Mouse (Mus musculus): Measurements from ENCODE around the gene Phf20. TPM values are rescaled to one million over a fixed set of nuclear protein-coding genes. Genes with fewer than 3 reads are reported as not detected.

Phf20 gene
- polyA plus RNA-seq, 1 experiment: 13.4 TPM

DNA sequence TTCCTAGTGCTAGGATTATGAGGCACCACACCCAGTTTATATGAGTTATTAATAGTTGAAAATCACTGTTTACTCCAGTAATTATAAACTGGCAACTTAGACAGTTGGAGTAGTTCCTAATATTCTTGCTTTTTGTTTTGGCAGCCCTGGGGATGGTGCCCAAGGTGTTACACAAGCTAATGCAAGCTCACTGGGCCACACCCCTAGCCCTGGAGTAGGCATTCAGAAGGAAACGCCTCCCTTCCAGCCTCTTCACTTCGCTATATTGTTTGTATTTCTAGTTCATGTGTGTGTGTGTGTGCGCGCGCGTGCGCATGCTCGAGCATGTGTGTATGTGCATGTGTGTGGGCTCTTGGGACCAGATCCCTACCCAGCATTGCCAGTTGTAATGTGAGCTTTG, 46.7 kb downstream of the Phf20 start:
- no peak overlapping the region for H3ac ChIP-seq (ENCODE audit: control insufficient read depth, insufficient read length)
- no peak overlapping the region for H3K4me2 ChIP-seq (ENCODE audit: low read depth)
- no peak overlapping the region for H3K4me3 ChIP-seq
- H3K79me2 ChIP-seq (ENCODE audit: control insufficient read depth, insufficient read depth): peaks cover 46% of the 10 kb centered on the region
- H3K27me3 ChIP-seq (ENCODE audit: control insufficient read depth, insufficient read depth, insufficient read length): no peaks in the 10 kb centered on the region
- no peak for TF ChIP-seq MAX (IDR thresholded peaks at IDR 0.05; ENCODE audit: low read depth)
- TF ChIP-seq E2F4 (IDR thresholded peaks at IDR 0.05; ENCODE audit: insufficient read depth): no peak
- no peak for TF ChIP-seq USF1 (IDR thresholded peaks at IDR 0.05; ENCODE audit: low read depth)
- no peak for TF ChIP-seq TCF3 (IDR thresholded peaks at IDR 0.05; ENCODE audit: insufficient read length, low read depth)
- no peak for TF ChIP-seq MYOD1 (IDR thresholded peaks at IDR 0.05; ENCODE audit: control insufficient read depth in 1 of 3, insufficient read length in 2 of 3, low read depth in 2 of 3)
- TF ChIP-seq CEBPB (IDR thresholded peaks at IDR 0.05; ENCODE audit: insufficient read depth, poor library complexity, severe bottlenecking): no peak
- no peak for TF ChIP-seq MYOG (IDR thresholded peaks at IDR 0.05; ENCODE audit: control insufficient read depth in 1 of 3, insufficient read depth in 1 of 3, insufficient read length in 2 of 3, low read depth in 2 of 3)
- no peak for TF ChIP-seq REST (IDR thresholded peaks at IDR 0.05; ENCODE audit: insufficient read depth, insufficient read length)
- TF ChIP-seq TCF12 (IDR thresholded peaks at IDR 0.05; ENCODE audit: insufficient read depth, poor library complexity, severe bottlenecking): no peak
- no peak for TF ChIP-seq POLR2AphosphoS2 (IDR thresholded peaks at IDR 0.05; ENCODE audit: insufficient read length, low read depth)
- TF ChIP-seq POLR2A (IDR thresholded peaks at IDR 0.05; ENCODE audit: insufficient read length, low read depth): no peak
- no peak for TF ChIP-seq SRF (IDR thresholded peaks at IDR 0.05; ENCODE audit: control insufficient read depth, insufficient read length, low read depth)
- H3K36me3 ChIP-seq (ENCODE audit: control insufficient read depth, insufficient read depth): no peaks in the 10 kb centered on the region

DNA sequence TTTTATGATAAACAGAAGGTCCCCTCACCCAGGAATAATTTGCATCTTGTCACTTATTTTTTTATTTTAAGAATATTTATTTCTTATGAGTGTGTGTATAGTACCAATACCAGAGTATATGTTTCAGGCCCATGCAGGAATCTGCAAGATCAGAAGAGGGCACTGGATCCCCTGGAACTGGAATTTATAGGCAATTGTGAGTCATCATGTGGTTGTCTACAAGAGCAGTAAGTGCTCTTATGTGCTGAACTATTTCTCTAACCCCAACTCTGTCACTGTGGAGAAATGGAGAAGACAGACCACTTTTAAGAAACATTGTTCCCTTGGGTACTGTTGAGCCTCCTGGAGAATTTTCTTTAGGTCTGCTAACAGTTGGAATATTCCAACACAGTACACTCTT, 51.3 kb downstream of the Phf20 start:
- Histone ChIP-seq H3K4me3 (no peak overlapping the region), H3K79me2 (ENCODE audit: control insufficient read depth, insufficient read depth) (peaks cover 67% of the 10 kb centered on the region), H3ac (ENCODE audit: control insufficient read depth, insufficient read length) (no peak overlapping the region), H3K27me3 (ENCODE audit: control insufficient read depth, insufficient read depth, insufficient read length) (no peaks in the 10 kb centered on the region), H3K36me3 (ENCODE audit: control insufficient read depth, insufficient read depth) (peaks cover 2% of the 10 kb centered on the region), H3K4me2 (ENCODE audit: low read depth) (no peak overlapping the region)
- no peak for TF ChIP-seq USF1 (IDR thresholded peaks at IDR 0.05; ENCODE audit: low read depth)
- TF ChIP-seq MAX (IDR thresholded peaks at IDR 0.05; ENCODE audit: low read depth): no peak
- no peak for TF ChIP-seq CEBPB (IDR thresholded peaks at IDR 0.05; ENCODE audit: insufficient read depth, poor library complexity, severe bottlenecking)
- TF ChIP-seq TCF12 (IDR thresholded peaks at IDR 0.05; ENCODE audit: insufficient read depth, poor library complexity, severe bottlenecking): no peak
- no peak for TF ChIP-seq POLR2AphosphoS2 (IDR thresholded peaks at IDR 0.05; ENCODE audit: insufficient read length, low read depth)
- no peak for TF ChIP-seq TCF3 (IDR thresholded peaks at IDR 0.05; ENCODE audit: insufficient read length, low read depth)
- no peak for TF ChIP-seq MYOG (IDR thresholded peaks at IDR 0.05; ENCODE audit: control insufficient read depth in 1 of 3, insufficient read depth in 1 of 3, insufficient read length in 2 of 3, low read depth in 2 of 3)
- no peak for TF ChIP-seq POLR2A (IDR thresholded peaks at IDR 0.05; ENCODE audit: insufficient read length, low read depth)
- no peak for TF ChIP-seq SRF (IDR thresholded peaks at IDR 0.05; ENCODE audit: control insufficient read depth, insufficient read length, low read depth)
- no peak for TF ChIP-seq MYOD1 (IDR thresholded peaks at IDR 0.05; ENCODE audit: control insufficient read depth in 1 of 3, insufficient read length in 2 of 3, low read depth in 2 of 3)
- TF ChIP-seq E2F4 (IDR thresholded peaks at IDR 0.05; ENCODE audit: insufficient read depth): no peak
- no peak for TF ChIP-seq REST (IDR thresholded peaks at IDR 0.05; ENCODE audit: insufficient read depth, insufficient read length)

- Histone ChIP-seq H3K4me3 (no peak overlapping the region), H3K36me3 (ENCODE audit: control insufficient read depth, insufficient read depth) (peaks cover 17% of the 10 kb centered on the region), H3K4me2 (ENCODE audit: low read depth) (no peak overlapping the region), H3K79me2 (ENCODE audit: control insufficient read depth, insufficient read depth) (peaks cover 50% of the 10 kb centered on the region), H3K27me3 (ENCODE audit: control insufficient read depth, insufficient read depth, insufficient read length) (no peaks in the 10 kb centered on the region), H3ac (ENCODE audit: control insufficient read depth, insufficient read length) (no peak overlapping the region)
- TF ChIP-seq MAX (IDR thresholded peaks at IDR 0.05; ENCODE audit: low read depth) (no peak), MYOG (IDR thresholded peaks at IDR 0.05; ENCODE audit: control insufficient read depth in 1 of 3, insufficient read depth in 1 of 3, insufficient read length in 2 of 3, low read depth in 2 of 3) (no peak), POLR2AphosphoS2 (IDR thresholded peaks at IDR 0.05; ENCODE audit: insufficient read length, low read depth) (no peak), CEBPB (IDR thresholded peaks at IDR 0.05; ENCODE audit: insufficient read depth, poor library complexity, severe bottlenecking) (no peak), SRF (IDR thresholded peaks at IDR 0.05; ENCODE audit: control insufficient read depth, insufficient read length, low read depth) (no peak), E2F4 (IDR thresholded peaks at IDR 0.05; ENCODE audit: insufficient read depth) (no peak), REST (IDR thresholded peaks at IDR 0.05; ENCODE audit: insufficient read depth, insufficient read length) (no peak), POLR2A (IDR thresholded peaks at IDR 0.05; ENCODE audit: insufficient read length, low read depth) (no peak), TCF3 (IDR thresholded peaks at IDR 0.05; ENCODE audit: insufficient read length, low read depth) (no peak), MYOD1 (IDR thresholded peaks at IDR 0.05; ENCODE audit: control insufficient read depth in 1 of 3, insufficient read length in 2 of 3, low read depth in 2 of 3) (no peak), USF1 (IDR thresholded peaks at IDR 0.05; ENCODE audit: low read depth) (no peak), TCF12 (IDR thresholded peaks at IDR 0.05; ENCODE audit: insufficient read depth, poor library complexity, severe bottlenecking) (no peak)
Observed at GRCm38 (mm10) chr2:156250761-156251160, 54.5 kb downstream of the Phf20 start.

- Histone ChIP-seq H3K36me3 (ENCODE audit: control insufficient read depth, insufficient read depth) (peaks cover 22% of the 10 kb centered on the region), H3ac (ENCODE audit: control insufficient read depth, insufficient read length) (no peak overlapping the region), H3K27me3 (ENCODE audit: control insufficient read depth, insufficient read depth, insufficient read length) (no peaks in the 10 kb centered on the region), H3K79me2 (ENCODE audit: control insufficient read depth, insufficient read depth) (peaks cover 44% of the 10 kb centered on the region), H3K4me3 (no peak overlapping the region), H3K4me2 (ENCODE audit: low read depth) (no peak overlapping the region)
- TF ChIP-seq POLR2AphosphoS2 (IDR thresholded peaks at IDR 0.05; ENCODE audit: insufficient read length, low read depth) (no peak), TCF3 (IDR thresholded peaks at IDR 0.05; ENCODE audit: insufficient read length, low read depth) (no peak), MYOD1 (IDR thresholded peaks at IDR 0.05; ENCODE audit: control insufficient read depth in 1 of 3, insufficient read length in 2 of 3, low read depth in 2 of 3) (no peak), TCF12 (IDR thresholded peaks at IDR 0.05; ENCODE audit: insufficient read depth, poor library complexity, severe bottlenecking) (no peak), USF1 (IDR thresholded peaks at IDR 0.05; ENCODE audit: low read depth) (no peak), POLR2A (IDR thresholded peaks at IDR 0.05; ENCODE audit: insufficient read length, low read depth) (no peak), SRF (IDR thresholded peaks at IDR 0.05; ENCODE audit: control insufficient read depth, insufficient read length, low read depth) (no peak), E2F4 (IDR thresholded peaks at IDR 0.05; ENCODE audit: insufficient read depth) (no peak), CEBPB (IDR thresholded peaks at IDR 0.05; ENCODE audit: insufficient read depth, poor library complexity, severe bottlenecking) (no peak), MAX (IDR thresholded peaks at IDR 0.05; ENCODE audit: low read depth) (no peak), REST (IDR thresholded peaks at IDR 0.05; ENCODE audit: insufficient read depth, insufficient read length) (no peak), MYOG (IDR thresholded peaks at IDR 0.05; ENCODE audit: control insufficient read depth in 1 of 3, insufficient read depth in 1 of 3, insufficient read length in 2 of 3, low read depth in 2 of 3) (no peak)
Observed at GRCm38 (mm10) chr2:156251291-156251690, 55.0 kb downstream of the Phf20 start.
